Comparison of ENCODE assay signal across 27 mouse cellular contexts in the genomic region with DNA sequence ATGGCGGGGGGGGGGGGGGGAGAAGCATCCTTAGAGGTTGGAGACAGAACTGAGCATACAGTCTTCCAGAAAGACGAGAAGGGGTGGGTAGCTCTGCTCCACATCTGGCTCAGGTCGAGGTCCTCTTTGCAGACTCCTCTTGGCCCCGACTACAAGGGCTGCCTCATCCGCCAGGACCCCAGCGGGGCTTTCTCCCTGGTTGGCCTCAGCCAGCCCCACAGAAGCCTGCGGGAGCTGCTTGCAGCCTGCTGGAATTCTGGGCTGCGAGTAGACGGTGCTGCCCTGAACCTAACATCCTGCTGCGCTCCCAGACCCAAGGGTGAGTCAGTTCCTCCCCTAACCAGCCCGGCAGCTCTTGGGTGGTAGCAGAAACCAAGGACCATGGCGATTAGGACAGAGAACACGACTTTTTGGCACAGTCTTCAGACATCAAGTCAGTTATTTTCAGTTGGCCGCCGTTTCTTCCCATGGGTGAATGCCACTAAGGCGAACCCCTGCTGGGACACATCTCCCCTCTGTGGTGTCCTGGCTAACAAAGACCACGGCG. TPM values are rescaled to one million over a fixed set of nuclear protein-coding genes. Genes with fewer than 3 reads are reported as not detected.
DNase-seq lines count a peak whose midpoint lies in the region; ATAC-seq and TF ChIP-seq lines count a peak whose summit lies in the region.
"Had no signal": no experiment of that assay in that cellular context is flagged by ENCODE, and none has a peak within 500 bp of the region (broad histone marks: within the 10 kb centered on the region; RNA-seq: fewer than 3 reads in every experiment).

No protein-coding gene starts in this region.

- no peak for TF ChIP-seq CTCF in Patski (IDR thresholded peaks at IDR 0.05)

- H3K27me3 ChIP-seq in limb, embryonic 12.5 days = peaks cover 100% of the 10 kb centered on the region
- peaks cover 100% of the 10 kb centered on the region for H3K27me3 ChIP-seq in limb, embryonic 10.5 days (ENCODE audit: low read depth, poor library complexity, severe bottlenecking)
- no peaks in the 10 kb centered on the region for H3K27me3 ChIP-seq in Patski
- peaks cover 100% of the 10 kb centered on the region for H3K27me3 ChIP-seq in neural tube, embryonic 12.5 days (replicated peaks)

- H3K4me3 ChIP-seq in limb, embryonic 12.5 days (replicated peaks) = 0 out of 2 replicates have a peak overlapping the region, but pooled peaks have one; percentile 6
- H3K4me3 ChIP-seq in limb, embryonic 10.5 days = no peak overlapping the region
- peak overlapping the region; percentile 3; the same call in 1 of the 2 replicates for H3K4me3 ChIP-seq in neural tube, embryonic 12.5 days
- H3K4me3 ChIP-seq: embryonic facial prominence, embryonic 12.5 days; heart, embryonic 13.5 days; limb, embryonic 13.5 days; liver, embryonic 12.5 days; midbrain, embryonic 15.5 days had no signal

- no peak overlapping the region for H3K9ac ChIP-seq in limb, embryonic 12.5 days (replicated peaks)
- H3K9ac ChIP-seq in neural tube, embryonic 12.5 days = no peak overlapping the region
- H3K9ac ChIP-seq: embryonic facial prominence, embryonic 12.5 days; heart, embryonic 13.5 days; intestine, embryonic 15.5 days; limb, embryonic 13.5 days; liver, embryonic 12.5 days; midbrain, embryonic 15.5 days had no signal

- H3K4me1 ChIP-seq in limb, embryonic 12.5 days (replicated peaks) = peaks cover 21% of the 10 kb centered on the region
- H3K4me1 ChIP-seq in limb, embryonic 10.5 days = peaks cover 38% of the 10 kb centered on the region
- peaks cover 16% of the 10 kb centered on the region for H3K4me1 ChIP-seq in neural tube, embryonic 12.5 days

- POLR2A ChIA-PET in Patski (lab: Charles Lee) = interaction anchor here (0.5 kb wide), 1 partner anchor 664 kb away, joined by 3 read pairs; no protein-coding TSS in a partner anchor

- H3K9me3 ChIP-seq in limb, embryonic 12.5 days = no peaks in the 10 kb centered on the region
- no peaks in the 10 kb centered on the region for H3K9me3 ChIP-seq in limb, embryonic 10.5 days (replicated peaks)
- H3K9me3 ChIP-seq in neural tube, embryonic 12.5 days = no peaks in the 10 kb centered on the region
- H3K9me3 ChIP-seq: embryonic facial prominence, embryonic 12.5 days; heart, embryonic 13.5 days; intestine, embryonic 15.5 days; limb, embryonic 13.5 days; liver, embryonic 12.5 days; midbrain, embryonic 15.5 days had no signal

- no peak overlapping the region for H3K4me2 ChIP-seq in limb, embryonic 12.5 days
- H3K4me2 ChIP-seq in neural tube, embryonic 12.5 days (replicated peaks) = no peak overlapping the region
- H3K4me2 ChIP-seq: embryonic facial prominence, embryonic 12.5 days; limb, embryonic 13.5 days; liver, embryonic 12.5 days had no signal

- H3K36me3 ChIP-seq in limb, embryonic 12.5 days = no peaks in the 10 kb centered on the region
- H3K36me3 ChIP-seq in limb, embryonic 10.5 days = no peaks in the 10 kb centered on the region
- H3K36me3 ChIP-seq in neural tube, embryonic 12.5 days = no peaks in the 10 kb centered on the region
- H3K36me3 ChIP-seq: embryonic facial prominence, embryonic 12.5 days; intestine, embryonic 15.5 days; limb, embryonic 13.5 days; midbrain, embryonic 15.5 days had no signal

- in situ Hi-C loops in Patski (cut with MboI; ENCODE audit: low pct_unique_long_range_greater_than_20kb) = no loop called here

- peak; percentile 37 for DNase-seq in cerebellum, adult 9-11 months
- no peak for DNase-seq in cerebellum, adult 8-10 months
- no peak for DNase-seq in limb, embryonic 10.5 days (ENCODE audit: low spot score)
- DNase-seq in Patski (ENCODE audit: low read depth, low spot score) = peak; percentile 96
- no peak for DNase-seq in spleen, postnatal 10 days (ENCODE audit: low spot score in 2 of 2)
- DNase-seq: adrenal gland, adult 2 months; adrenal gland, postnatal 36 days; cerebellum, postnatal 36 days; heart, postnatal 10 days; kidney, postnatal 14 days; lung, adult 18-20 months; right cerebral cortex, postnatal 4 days; thymus, postnatal 4 days had no signal

- no peak overlapping the region for H3K27ac ChIP-seq in limb, embryonic 12.5 days
- H3K27ac ChIP-seq in limb, embryonic 10.5 days = no peak overlapping the region
- H3K27ac ChIP-seq in neural tube, embryonic 12.5 days = no peak overlapping the region
- H3K27ac ChIP-seq: embryonic facial prominence, embryonic 12.5 days; heart, embryonic 13.5 days; intestine, embryonic 15.5 days; limb, embryonic 13.5 days; liver, embryonic 12.5 days; macrophage; midbrain, embryonic 15.5 days had no signal

- CTCF ChIA-PET in Patski (lab: Charles Lee) = interaction anchor here (0.8 to 1.1 kb wide), 4 partner anchors 9 to 28 kb away, joined by 3 to 5 read pairs (median 4); a partner anchor contains a TSS

- 3% methylated on average over 18 of the region's 18 CpGs for WGBS in limb, embryonic 12.5 days
- WGBS in limb, embryonic 10.5 days = 6% methylated on average over 17 of the region's 18 CpGs
- WGBS in neural tube, embryonic 12.5 days = 4% methylated on average over 18 of the region's 18 CpGs

- no peak for ATAC-seq in limb, embryonic 12.5 days (ENCODE audit: insufficient number of reproducible peaks, insufficient read depth, low FRiP score, low TSS enrichment, low read depth)
- peak; percentile 94 for ATAC-seq in Patski
- no peak for ATAC-seq in neural tube, embryonic 12.5 days (ENCODE audit: low FRiP score, low read depth)
- ATAC-seq: activated CD4-positive, CD25-positive, alpha-beta regulatory T cell, adult 4 months; forebrain, embryonic 16.5 days; hindbrain, embryonic 16.5 days; intestine, embryonic 15.5 days; liver, embryonic 12.5 days; midbrain, embryonic 15.5 days had no signal

RNA-seq across cellular contexts. Expression of a gene that starts 5.3 kb away (rescaled TPM):
- polyA plus RNA-seq in limb, embryonic 12.5 days (2016; fragmentation: Nextera tagmentation; extraction: Ambion mirVana) = 3.8 and 4.4 TPM in 2 replicates
- polyA plus RNA-seq in limb, embryonic 10.5 days (2016; fragmentation: Nextera tagmentation; extraction: Ambion mirVana) = 3.7 and 4.6 TPM in 2 replicates
- 26.7 TPM for polyA plus RNA-seq in Patski (2021)
- polyA plus RNA-seq in neural tube, embryonic 12.5 days (2016; fragmentation: Nextera tagmentation; extraction: Ambion mirVana) = 3.8 and 4.2 TPM in 2 replicates

RNA-seq across cellular contexts. Expression of a gene that starts 7.6 kb away (rescaled TPM):
- 0.54 and 0.64 TPM in 2 replicates for polyA plus RNA-seq in limb, embryonic 12.5 days (2016; fragmentation: Nextera tagmentation; extraction: Ambion mirVana)
- 0.53 and 0.76 TPM in 2 replicates for polyA plus RNA-seq in limb, embryonic 10.5 days (2016; fragmentation: Nextera tagmentation; extraction: Ambion mirVana)
- 8.8 TPM for polyA plus RNA-seq in Patski (2021)
- 1.2 TPM in 1 of 2 replicates, not detected in the other for polyA plus RNA-seq in neural tube, embryonic 12.5 days (2016; fragmentation: Nextera tagmentation; extraction: Ambion mirVana)
- polyA plus RNA-seq: forebrain, embryonic 11.5 days; forebrain, embryonic 16.5 days; neural tube, embryonic 11.5 days had no signal

RNA-seq across cellular contexts. Expression of a gene that starts 9.9 kb away (rescaled TPM):
- 0.60 and 0.86 TPM in 2 replicates for polyA plus RNA-seq in limb, embryonic 12.5 days (2016; fragmentation: Nextera tagmentation; extraction: Ambion mirVana)
- 0.40 and 0.51 TPM in 2 replicates for polyA plus RNA-seq in limb, embryonic 10.5 days (2016; fragmentation: Nextera tagmentation; extraction: Ambion mirVana)
- 2.5 TPM for polyA plus RNA-seq in Patski (2021)
- polyA plus RNA-seq in neural tube, embryonic 12.5 days (2016; fragmentation: Nextera tagmentation; extraction: Ambion mirVana) = 16.3 and 16.7 TPM in 2 replicates

RNA-seq across cellular contexts. Expression of a gene that starts 20.1 kb away (rescaled TPM):
- polyA plus RNA-seq in limb, embryonic 12.5 days (2016; fragmentation: Nextera tagmentation; extraction: Ambion mirVana) = 0.70 and 1.1 TPM in 2 replicates
- polyA plus RNA-seq in limb, embryonic 10.5 days (2016; fragmentation: Nextera tagmentation; extraction: Ambion mirVana) = 0.67 and 1.2 TPM in 2 replicates
- polyA plus RNA-seq in Patski (2021) = 1.4 TPM
- 0.54 and 0.67 TPM in 2 replicates for polyA plus RNA-seq in neural tube, embryonic 12.5 days (2016; fragmentation: Nextera tagmentation; extraction: Ambion mirVana)

RNA-seq across cellular contexts. Expression of a gene that starts 44.1 kb away (rescaled TPM):
- 5.5 and 6.0 TPM in 2 replicates for polyA plus RNA-seq in limb, embryonic 12.5 days (2016; fragmentation: Nextera tagmentation; extraction: Ambion mirVana)
- polyA plus RNA-seq in limb, embryonic 10.5 days (2016; fragmentation: Nextera tagmentation; extraction: Ambion mirVana) = 2.2 and 4.3 TPM in 2 replicates
- polyA plus RNA-seq in Patski (2021) = 5.6 TPM
- polyA plus RNA-seq in neural tube, embryonic 12.5 days (2016; fragmentation: Nextera tagmentation; extraction: Ambion mirVana) = 34.4 and 38.4 TPM in 2 replicates

Comparison
In these comparisons a context has a peak if more than half of its experiments do, and no peak if none do; other contexts are left out.
1. DNase-seq: peak in cerebellum, adult 9-11 months (single experiment) and Patski (single experiment); none in cerebellum, adult 8-10 months (single experiment), limb, embryonic 10.5 days (single experiment) and spleen, postnatal 10 days (0 of 2).